Mouse (Mus musculus): ENCODE measurements around the gene Platr17. TPM values are rescaled to one million over a fixed set of nuclear protein-coding genes. Genes with fewer than 3 reads are reported as not detected.
"Not testable (repeated sequence)": the region's sequence is repeated elsewhere in the genome, so short reads cannot be mapped to it uniquely, and the experiment has no call there.

Platr17 gene
- polyA plus RNA-seq, 1 experiment, result 0.38 TPM

DNA sequence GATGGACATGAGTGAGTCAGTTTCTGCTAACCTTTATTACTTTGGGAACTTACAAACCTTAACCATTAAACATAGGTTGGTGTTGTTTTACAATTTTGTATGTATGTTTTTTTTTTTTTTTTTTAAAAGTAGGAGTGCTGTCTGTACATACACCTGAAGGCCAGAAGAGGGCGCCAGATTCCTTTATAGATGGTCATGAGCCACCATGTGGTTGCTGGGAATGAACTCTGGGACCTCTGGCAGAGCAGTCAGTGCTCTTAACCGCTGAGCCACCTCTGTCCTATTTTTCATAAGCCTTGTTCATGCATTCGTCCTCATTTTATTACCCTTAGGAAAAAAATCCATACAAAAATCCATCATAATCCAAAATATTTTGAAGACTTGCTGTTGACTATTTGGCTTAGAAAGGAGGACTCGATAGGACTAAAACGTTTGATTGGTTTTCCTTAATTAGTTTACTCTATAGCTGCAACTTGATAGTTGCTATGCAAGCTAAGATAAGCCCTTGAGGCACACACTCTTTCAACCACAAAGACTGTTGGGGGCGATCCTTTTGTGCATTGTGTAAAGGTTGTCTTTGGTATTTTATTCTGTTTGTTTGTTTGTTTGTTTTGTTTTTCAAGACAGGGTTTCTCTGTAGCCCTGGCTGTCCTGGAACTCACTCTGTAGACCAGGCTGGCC lies 7.7 kb upstream of the Platr17 start:
- DNase-seq (ENCODE audit: low read depth), result peak; percentile 69

DNA sequence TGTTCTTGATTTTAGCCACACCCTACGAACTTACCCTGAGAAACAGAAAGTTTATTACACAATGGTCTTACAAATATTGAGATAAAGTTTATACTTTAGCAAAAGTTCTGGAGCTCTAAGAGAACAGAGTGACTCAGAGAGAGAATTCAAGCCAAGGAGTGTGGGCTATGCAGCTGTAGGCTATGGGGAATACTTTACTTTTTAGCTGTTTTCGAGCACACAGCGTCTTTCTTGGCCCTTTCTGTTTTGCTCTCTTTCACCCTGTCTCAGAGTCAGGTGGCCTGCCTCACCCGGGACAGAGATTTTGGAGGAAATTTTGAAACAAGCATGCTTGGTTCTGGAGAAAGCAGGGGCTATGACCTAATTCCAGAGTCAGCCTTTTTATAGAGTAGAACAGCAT lies 6.7 kb upstream of the Platr17 start:
- DNase-seq (ENCODE audit: low read depth), result not testable (repeated sequence)

More for the DNA sequence above, 7.7 kb upstream of the Platr17 start:
- peak; percentile 54; the same call in 1 of the 2 replicates for TF ChIP-seq CTCF (IDR thresholded peaks at IDR 0.05; ENCODE audit: borderline replicate concordance, extremely low read depth, insufficient read depth, insufficient read length)
- TF ChIP-seq POLR2A (IDR thresholded peaks at IDR 0.05; ENCODE audit: borderline replicate concordance, extremely low read depth, insufficient read depth, insufficient read length, poor library complexity, severe bottlenecking), result no peak

DNA sequence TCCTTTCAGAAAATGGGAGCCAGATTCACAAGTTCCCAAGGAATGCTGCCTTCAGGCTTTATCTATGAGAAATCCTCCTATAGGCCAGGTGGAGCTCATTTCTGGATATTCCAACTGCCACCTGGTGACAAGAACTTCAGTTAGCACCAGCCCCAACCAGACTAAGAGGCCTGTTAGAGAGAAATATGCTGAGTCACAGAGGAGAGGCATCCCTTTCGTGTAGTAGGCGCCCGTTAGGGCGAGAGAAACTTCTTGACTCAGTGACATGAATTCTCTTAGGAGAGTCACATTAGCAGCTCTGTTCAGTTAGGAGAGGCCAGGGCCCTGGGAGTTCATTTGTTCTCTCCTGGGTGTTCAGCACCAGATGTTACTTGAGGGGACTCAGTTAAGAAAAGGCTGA lies 5.3 kb upstream of the Platr17 start:
- TF ChIP-seq POLR2A (IDR thresholded peaks at IDR 0.05; ENCODE audit: borderline replicate concordance, extremely low read depth, insufficient read depth, insufficient read length, poor library complexity, severe bottlenecking) (no peak), CTCF (IDR thresholded peaks at IDR 0.05; ENCODE audit: borderline replicate concordance, extremely low read depth, insufficient read depth, insufficient read length) (no peak)
- no peak for DNase-seq (ENCODE audit: low read depth)

DNA sequence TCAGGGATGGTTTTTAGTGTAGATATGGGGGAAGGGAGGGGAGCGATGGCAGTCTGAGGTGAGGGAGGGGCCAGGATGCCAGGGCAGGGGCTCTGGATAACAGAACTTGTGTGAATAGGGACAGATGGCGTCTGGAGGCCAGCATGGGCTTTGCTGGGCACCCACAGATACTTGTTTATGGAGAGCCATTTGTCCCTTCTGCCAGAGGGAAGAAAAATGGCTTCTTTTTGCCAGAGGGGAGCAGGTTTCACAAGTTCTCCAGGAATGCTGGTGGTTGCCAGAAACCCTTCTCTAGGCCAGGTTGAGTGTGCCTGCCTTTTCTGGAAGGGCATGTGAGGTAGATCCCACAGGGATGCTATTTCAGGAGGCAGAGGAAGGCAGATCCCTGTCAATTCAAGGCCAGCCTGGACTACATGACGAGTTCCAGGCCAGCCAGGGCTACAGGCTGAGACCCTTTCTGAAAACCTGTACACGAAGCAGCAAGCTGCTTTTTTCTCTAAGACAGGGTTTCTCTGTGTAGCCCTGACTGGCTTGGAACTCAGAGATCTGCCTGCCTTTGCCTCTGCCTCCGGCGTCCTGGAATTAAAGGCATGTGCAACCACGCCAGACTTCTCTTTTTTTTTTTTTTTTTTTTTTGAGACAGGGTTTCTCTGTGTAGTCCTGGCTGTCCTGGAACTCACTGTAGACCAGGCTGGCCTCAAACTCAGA lies 4.5 kb upstream of the Platr17 start:
- DNase-seq (ENCODE audit: low read depth), result no peak
- no peak for TF ChIP-seq POLR2A (IDR thresholded peaks at IDR 0.05; ENCODE audit: borderline replicate concordance, extremely low read depth, insufficient read depth, insufficient read length, poor library complexity, severe bottlenecking)
- TF ChIP-seq CTCF (IDR thresholded peaks at IDR 0.05; ENCODE audit: borderline replicate concordance, extremely low read depth, insufficient read depth, insufficient read length), result no peak

DNA sequence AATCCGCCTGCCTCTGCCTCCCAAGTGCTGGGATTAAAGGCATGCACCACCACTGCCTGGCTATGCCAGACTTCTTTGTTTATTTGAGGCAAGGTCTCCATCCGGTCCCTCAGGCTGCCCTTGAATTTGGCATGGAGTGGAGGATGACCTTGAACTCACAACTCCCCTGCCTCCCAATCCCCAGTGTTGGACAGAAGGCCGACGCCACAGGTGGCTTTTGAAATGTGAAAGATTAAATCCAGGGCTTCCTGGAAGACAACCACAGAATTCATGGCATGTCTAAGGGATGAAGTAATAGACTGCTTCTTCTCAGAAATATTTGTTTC lies 4.0 kb upstream of the Platr17 start:
- DNase-seq (ENCODE audit: low read depth), result no peak
- TF ChIP-seq POLR2A (IDR thresholded peaks at IDR 0.05; ENCODE audit: borderline replicate concordance, extremely low read depth, insufficient read depth, insufficient read length, poor library complexity, severe bottlenecking) (no peak), CTCF (IDR thresholded peaks at IDR 0.05; ENCODE audit: borderline replicate concordance, extremely low read depth, insufficient read depth, insufficient read length) (no peak)

DNA sequence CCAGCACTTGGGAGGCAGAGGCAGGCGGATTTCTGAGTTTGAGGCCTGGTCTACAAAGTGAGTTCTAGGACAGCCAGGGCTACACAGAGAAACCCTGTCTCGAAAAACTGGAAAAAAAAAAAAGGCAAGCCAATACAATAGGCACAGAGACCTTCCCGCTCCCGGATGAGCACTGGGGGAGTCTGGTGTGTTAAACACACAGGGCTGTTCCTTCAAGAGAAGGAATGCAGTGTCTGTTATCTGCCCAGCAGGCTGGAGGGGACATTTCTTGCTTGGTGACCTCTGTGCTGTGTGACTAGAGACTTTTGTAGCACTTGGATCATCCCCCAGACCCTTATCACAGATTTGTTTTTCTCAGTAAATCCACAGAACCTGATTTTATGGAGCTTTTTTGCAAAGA lies 3.3 kb upstream of the Platr17 start:
- TF ChIP-seq CTCF (IDR thresholded peaks at IDR 0.05; ENCODE audit: borderline replicate concordance, extremely low read depth, insufficient read depth, insufficient read length), result no peak
- no peak for DNase-seq (ENCODE audit: low read depth)

DNA sequence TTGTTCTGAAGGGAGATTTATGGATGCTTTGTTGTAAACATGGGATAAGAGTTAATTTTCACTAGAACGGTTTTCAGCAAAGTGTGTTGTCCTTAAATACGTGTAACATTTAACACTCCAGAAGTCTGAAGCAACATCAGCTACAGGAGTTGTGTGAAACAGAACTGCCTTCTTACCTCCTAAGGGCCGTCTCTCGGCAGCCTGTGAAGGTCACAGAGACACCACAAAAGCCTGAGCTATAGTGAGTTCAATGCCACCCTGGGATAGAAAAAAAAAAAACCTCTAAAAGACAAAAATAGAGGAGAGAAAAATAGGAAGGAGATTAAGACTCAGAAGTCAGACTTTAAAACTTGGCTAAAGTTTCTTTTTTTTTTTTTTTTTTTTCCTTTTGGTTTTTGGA lies 2.9 kb upstream of the Platr17 start:
- TF ChIP-seq POLR2A (IDR thresholded peaks at IDR 0.05; ENCODE audit: borderline replicate concordance, extremely low read depth, insufficient read depth, insufficient read length, poor library complexity, severe bottlenecking) (no peak), CTCF (IDR thresholded peaks at IDR 0.05; ENCODE audit: borderline replicate concordance, extremely low read depth, insufficient read depth, insufficient read length) (no peak)
- no peak for DNase-seq (ENCODE audit: low read depth)

DNA sequence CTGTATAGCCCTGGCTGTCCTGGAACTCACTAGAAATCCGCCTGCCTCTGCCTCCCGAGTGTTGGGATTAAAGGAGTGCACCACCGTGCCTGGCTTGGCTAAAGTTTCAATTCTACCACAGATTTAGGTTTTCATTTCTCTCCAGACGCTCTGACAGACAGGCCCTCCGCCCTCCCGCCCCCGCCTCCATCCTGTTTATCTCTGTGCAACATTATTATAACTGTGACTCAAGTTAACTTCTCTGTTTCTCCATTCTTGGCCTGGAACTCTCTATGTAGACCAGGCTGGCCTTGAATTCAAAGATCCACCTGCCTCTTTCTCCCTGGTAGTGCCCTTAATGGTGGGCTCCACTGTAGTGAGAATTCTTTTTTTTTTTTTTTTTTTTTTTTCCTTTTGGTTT lies 2.4 kb upstream of the Platr17 start:
- TF ChIP-seq CTCF (IDR thresholded peaks at IDR 0.05; ENCODE audit: borderline replicate concordance, extremely low read depth, insufficient read depth, insufficient read length), result no peak
- TF ChIP-seq POLR2A (IDR thresholded peaks at IDR 0.05; ENCODE audit: borderline replicate concordance, extremely low read depth, insufficient read depth, insufficient read length, poor library complexity, severe bottlenecking), result no peak
- DNase-seq (ENCODE audit: low read depth), result no peak

DNA sequence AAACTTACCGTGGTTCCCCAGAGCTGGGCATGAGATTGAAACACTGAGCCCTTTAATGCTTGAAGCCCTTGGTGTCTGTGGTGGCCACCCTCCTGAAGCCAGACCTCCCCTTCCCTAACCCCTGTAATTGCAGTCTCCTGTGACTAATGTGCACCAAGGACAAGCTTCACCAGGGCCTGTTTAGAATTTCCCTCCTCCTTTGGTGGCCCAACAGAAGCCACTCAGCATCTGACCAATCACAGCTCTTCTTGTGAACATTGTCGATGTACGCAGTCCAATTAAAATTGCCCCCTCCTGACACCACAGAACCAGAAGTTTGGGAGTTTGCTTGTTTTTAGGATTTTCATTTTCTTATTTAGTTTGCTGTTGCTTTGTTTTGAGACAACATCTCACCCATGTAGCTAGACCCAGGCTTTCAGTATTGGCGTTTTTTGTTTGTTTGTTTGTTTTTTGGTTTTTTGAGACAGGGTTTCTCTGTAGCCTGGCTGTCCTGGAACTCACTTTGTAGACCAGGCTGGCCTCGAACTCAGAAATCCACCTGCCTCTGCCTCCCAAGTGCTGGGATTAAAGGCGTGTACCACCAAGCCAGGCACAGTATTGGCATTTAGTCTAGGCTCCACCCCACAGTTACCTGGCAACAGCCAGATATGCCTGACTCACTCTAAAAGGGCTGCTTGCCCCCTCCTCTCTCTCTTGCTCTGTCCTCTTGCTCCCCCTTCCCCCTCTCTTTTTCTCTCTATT lies 854 bp upstream of the Platr17 start:
- DNase-seq (ENCODE audit: low read depth), result not testable (repeated sequence)

DNA sequence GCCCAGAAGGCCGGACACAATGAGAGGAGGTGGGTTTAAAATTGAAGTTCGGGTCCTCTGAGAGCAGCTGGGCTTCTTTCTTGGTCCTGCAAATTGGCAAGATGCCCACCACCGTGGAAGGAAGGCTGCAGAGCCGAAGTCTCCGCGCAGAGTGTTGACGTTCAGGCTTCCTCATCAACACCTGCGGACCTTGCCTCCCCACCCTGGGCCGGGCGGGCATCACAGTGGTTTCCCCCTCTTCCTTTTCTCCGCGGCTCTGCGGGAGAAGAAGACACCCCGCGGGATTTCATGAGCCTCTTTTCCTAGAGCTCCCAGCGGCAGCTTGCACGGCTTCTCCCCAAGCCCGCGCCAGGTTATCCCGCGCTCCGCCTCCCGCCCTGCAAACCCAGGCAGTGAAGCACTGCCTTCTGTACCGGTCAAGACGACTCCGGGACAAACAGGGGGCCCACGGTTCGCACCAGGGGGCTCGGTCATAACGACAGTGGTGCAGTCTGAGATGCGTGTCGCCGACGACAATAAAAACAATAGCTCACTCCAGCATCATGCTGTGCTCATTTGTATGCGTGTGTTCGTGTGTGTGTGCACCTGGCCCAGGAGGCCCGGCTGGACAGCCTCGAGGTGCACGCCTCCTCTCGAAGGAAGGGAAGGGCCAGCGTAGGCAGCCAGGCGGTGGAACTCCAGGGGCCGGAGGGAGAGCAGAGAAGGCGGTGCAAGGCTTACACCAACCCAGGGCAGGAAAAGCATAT lies 3.6 kb downstream of the Platr17 start:
- peak; percentile 76 for DNase-seq (ENCODE audit: low read depth)
- TF ChIP-seq POLR2A (IDR thresholded peaks at IDR 0.05; ENCODE audit: borderline replicate concordance, extremely low read depth, insufficient read depth, insufficient read length, poor library complexity, severe bottlenecking), result no peak
- TF ChIP-seq CTCF (IDR thresholded peaks at IDR 0.05; ENCODE audit: borderline replicate concordance, extremely low read depth, insufficient read depth, insufficient read length), result no peak

DNA sequence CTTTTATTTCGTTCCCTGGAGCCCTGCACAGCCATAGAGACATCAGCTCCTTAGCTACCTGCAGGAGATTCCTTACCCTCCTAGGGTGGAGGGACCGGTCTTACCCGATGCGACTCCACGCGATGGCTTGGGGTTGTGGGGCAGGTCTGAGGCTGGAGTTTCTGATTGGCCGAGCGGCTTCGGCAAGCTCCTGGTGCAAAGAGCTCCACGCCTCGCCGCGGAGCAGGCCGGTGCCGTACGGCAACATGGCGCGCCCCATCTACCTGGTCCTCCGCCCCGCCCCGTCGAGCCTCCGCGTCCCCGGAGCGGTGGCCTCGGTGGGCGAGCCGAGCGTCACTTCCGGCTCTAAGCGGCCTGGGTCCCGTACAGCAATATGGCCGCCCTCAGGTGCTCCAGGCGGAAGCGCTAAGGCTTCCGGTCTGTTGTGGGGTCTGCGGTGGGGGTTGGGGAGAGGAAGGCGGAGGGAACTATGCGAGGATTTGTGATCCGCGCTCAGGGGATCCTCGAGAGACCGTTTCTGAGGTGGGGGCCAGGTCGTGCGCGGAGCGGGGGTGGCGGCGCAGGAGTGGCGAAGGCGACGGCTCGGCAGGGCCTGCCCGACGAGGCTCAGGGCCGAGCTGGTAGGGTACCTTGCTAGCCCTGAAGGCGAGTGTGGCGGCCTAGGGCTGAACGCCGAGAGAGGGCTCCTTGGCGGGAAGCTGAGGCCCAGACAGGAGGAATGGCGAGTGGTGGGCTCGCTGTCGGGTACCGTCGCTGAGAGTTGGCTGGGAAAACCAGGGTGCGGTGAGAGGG lies 4.3 kb downstream of the Platr17 start, which contains the start of gene Daxx:
Daxx (plus strand) TSS at position 338 of the 792 bp plus-strand sequence.
- peak; percentile 61; the same call in 1 of the 2 replicates for TF ChIP-seq POLR2A (IDR thresholded peaks at IDR 0.05; ENCODE audit: borderline replicate concordance, extremely low read depth, insufficient read depth, insufficient read length, poor library complexity, severe bottlenecking)
- TF ChIP-seq CTCF (IDR thresholded peaks at IDR 0.05; ENCODE audit: borderline replicate concordance, extremely low read depth, insufficient read depth, insufficient read length), result no peak
- DNase-seq (ENCODE audit: low read depth), result peak; percentile 100
